Mouse (Mus musculus) G1E (cell line): ENCODE measurements at regions not wholly inside any gene's neighbourhood (a gene's known extent, or its start where the extent isn't known, plus 50 kb on each side); places are given as distances from the start of the nearest gene placed in this dataset.

Source experiments
- CTCF ChIP-seq: IDR thresholded peaks from 2 replicates; pipeline ENCODE4 v1.5.1; 2012; ENCODE audit warnings: low read depth, low read length, inconsistent platforms, mixed read lengths
- GATA1 ChIP-seq: IDR thresholded peaks from 2 replicates; pipeline ENCODE4 v1.6.1; 2012; ENCODE audit warnings: borderline replicate concordance, low read length, inconsistent platforms, mixed read lengths

GRCm38 (mm10) chr17:45961626-45962319 lies 70.4 kb downstream of the Vegfa start:
- no peak for TF ChIP-seq CTCF
- TF ChIP-seq GATA1 = no peak
